Mouse (Mus musculus) hindbrain, embryonic 16.5 days (tissue): ENCODE data around the gene Kpnb1. TPM values are rescaled to one million over a fixed set of nuclear protein-coding genes. Genes with fewer than 3 reads are reported as not detected.

ENCODE experiments used
- microRNA-seq: library from miRNA; unstranded; fragments of <30 nt; microRNA quantifications from one replicate; pipeline ENCODE4, GENCODE M21; 2017
- polyA plus RNA-seq: library from polyadenylated mRNA; unstranded; fragments of >200 nt; fragmentation: Nextera tagmentation; extraction: Ambion mirVana; gene quantifications from 2 replicates; pipeline ENCODE4 v1.2.1, GENCODE M21; 2015

Kpnb1 gene
- polyA plus RNA-seq, 1 experiment from 2014 or later, result 29.7 TPM

Small RNAs within 50 kb of the gene (microRNA-seq; reads per million reads assigned to microRNA genes)
- gene Mir7235, result not detected

Other genes starting within 250 kb of the Kpnb1 start
- gene Pnpo, start 243.9 kb downstream of the Kpnb1 start, polyA plus RNA-seq, result 36.2 and 37.3 TPM in 2 replicates
- 13.5 and 19.0 TPM in 2 replicates for gene Sp2, start 204.9 kb downstream of the Kpnb1 start, polyA plus RNA-seq
- gene Sp6, start 174.5 kb downstream of the Kpnb1 start, polyA plus RNA-seq, result 0.32 and 0.35 TPM in 2 replicates
- gene Scrn2, start 157.9 kb downstream of the Kpnb1 start, polyA plus RNA-seq, result 14.5 and 16.8 TPM in 2 replicates
- gene Lrrc46, start 146.5 kb downstream of the Kpnb1 start, polyA plus RNA-seq, result 3.4 and 3.9 TPM in 2 replicates
- 63.4 and 66.9 TPM in 2 replicates for gene Mrpl10, start 146.3 kb downstream of the Kpnb1 start, polyA plus RNA-seq
- gene Osbpl7, start 137.3 kb downstream of the Kpnb1 start, polyA plus RNA-seq, result 12.5 and 12.9 TPM in 2 replicates
- 0.15 and 0.22 TPM in 2 replicates for gene Tbx21, start 72.5 kb downstream of the Kpnb1 start, polyA plus RNA-seq
- gene Tbkbp1, start 36.4 kb downstream of the Kpnb1 start, polyA plus RNA-seq, result 7.2 and 7.8 TPM in 2 replicates
- gene Npepps, start 92.8 kb upstream of the Kpnb1 start, polyA plus RNA-seq, result 142 and 155 TPM in 2 replicates
- gene Mrpl45, start 127.8 kb upstream of the Kpnb1 start, polyA plus RNA-seq, result 38.2 and 39.5 TPM in 2 replicates
- gene Gpr179, start 164.2 kb upstream of the Kpnb1 start, polyA plus RNA-seq, result 0.43 and 0.51 TPM in 2 replicates
- 7.3 and 8.1 TPM in 2 replicates for gene Socs7, start 174.7 kb upstream of the Kpnb1 start, polyA plus RNA-seq
- gene Arhgap23, start 227.7 kb upstream of the Kpnb1 start, polyA plus RNA-seq, result 8.5 and 9.4 TPM in 2 replicates